Mouse (Mus musculus) limb, embryonic 14.5 days (tissue): Measurements from ENCODE around the gene Bnipl. TPM values are rescaled to one million over a fixed set of nuclear protein-coding genes. Genes with fewer than 3 reads are reported as not detected.

ENCODE experiments used
- ATAC-seq: fragments of 200-750 bp; cut with Nextera tagmentation; 2 replicates; pipeline ENCODE4 v1.8.0; 2017; ENCODE audit warnings: low read depth, moderate number of reproducible peaks, moderate TSS enrichment; ENCODE audit not compliant: low FRiP score
- DNase-seq: peaks from one replicate; pipeline ENCODE4 v3.0.0-alpha.2; 2015; ENCODE audit warnings: low spot score
- H3K27ac ChIP-seq: fragments of 300-500 bp; sonication (generic); replicated peaks from 2 replicates; pipeline ENCODE4 v1.5.1; 2014; ENCODE audit warnings: low read depth, mild to moderate bottlenecking, low read length, moderate library complexity, mixed read lengths
- H3K27me3 ChIP-seq: fragments of 300-500 bp; sonication (generic); 2 replicates; pipeline ENCODE4 v1.6.1; 2014; ENCODE audit warnings: low read length, mixed read lengths; ENCODE audit not compliant: control insufficient read depth, insufficient read depth
- H3K36me3 ChIP-seq: fragments of 300-500 bp; sonication (generic); 2 replicates; pipeline ENCODE4 v1.6.1; 2014; ENCODE audit warnings: mild to moderate bottlenecking, low read length, moderate library complexity, mixed read lengths; ENCODE audit not compliant: control insufficient read depth, insufficient read depth
- H3K4me1 ChIP-seq: fragments of 300-500 bp; sonication (generic); 2 replicates; pipeline ENCODE4 v1.6.1; 2014; ENCODE audit warnings: antibody characterized with exemption, low read length, mixed read lengths; ENCODE audit not compliant: control insufficient read depth, insufficient read depth
- H3K4me2 ChIP-seq: fragments of 300-500 bp; sonication (generic); replicated peaks from 2 replicates; pipeline ENCODE4 v1.6.1; 2014; ENCODE audit warnings: low read depth, mild to moderate bottlenecking, low read length, moderate library complexity; ENCODE audit not compliant: severe bottlenecking
- H3K4me3 ChIP-seq: fragments of 300-500 bp; sonication (generic); replicated peaks from 2 replicates; pipeline ENCODE4 v1.5.1; 2014; ENCODE audit warnings: low read length
- H3K9ac ChIP-seq: fragments of 300-500 bp; sonication (generic); 2 replicates; pipeline ENCODE4 v1.6.1; 2014; ENCODE audit warnings: mild to moderate bottlenecking, low read depth, low read length, moderate library complexity; ENCODE audit not compliant: severe bottlenecking
- H3K9me3 ChIP-seq: fragments of 300-500 bp; sonication (generic); 2 replicates; pipeline ENCODE4 v1.6.1; 2016; ENCODE audit warnings: low read length; ENCODE audit not compliant: control insufficient read depth
- POLR2A ChIP-seq: fragments of 200-500 bp; IDR thresholded peaks from 2 replicates; pipeline ENCODE4 v1.8.0; 2012; ENCODE audit warnings: inconsistent platforms, mild to moderate bottlenecking, moderate library complexity, borderline replicate concordance; ENCODE audit not compliant: insufficient read depth, insufficient read length; ENCODE audit errors: extremely low read depth
- WGBS: fragments of 180-500 bp; shearing (Covaris S2); extraction: QIAGEN DNeasy Blood & Tissue Kit; methylation state at CpG from one replicate; pipeline ENCODE4 v1.1.7; 2014; 5-methylcytosine and 5-hydroxymethylcytosine counted together
- polyA plus RNA-seq, 2 experiments: library from polyadenylated mRNA; depleted of rRNA in 1 of 2; stranded (reverse) in 1 of 2; unstranded in 1 of 2; fragments of >200 nt; fragmentation: Nextera tagmentation in 1 of 2; extraction: Ambion mirVana in 1 of 2; gene quantifications; 2 replicates each; pipeline versions ENCODE4 v1.2.1 to v1.2.3; 2012 to 2014

The Bnipl gene
- polyA plus RNA-seq, 2 experiments = 12.0 to 13.3 TPM

DNA sequence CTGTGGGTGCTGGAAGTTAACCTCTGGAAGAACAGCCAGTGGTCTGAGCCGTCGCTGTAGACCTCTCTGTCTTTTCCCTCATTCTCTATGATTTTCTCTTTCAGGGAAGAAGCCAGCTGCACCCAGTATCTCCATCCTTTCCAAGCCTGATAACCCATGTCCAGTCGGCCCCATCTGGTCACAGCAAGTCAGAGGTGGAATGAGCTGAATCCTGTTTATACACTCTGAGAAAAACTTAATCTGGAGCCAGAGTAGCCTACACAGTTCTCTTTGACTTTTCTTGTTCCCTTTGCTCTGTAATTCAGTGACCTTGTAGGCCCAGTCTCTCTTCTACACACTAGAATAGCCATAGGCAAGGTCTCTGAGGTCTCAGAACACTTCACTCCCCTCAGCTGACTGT, 36.5 kb upstream of the Bnipl start:
- no peaks in the 10 kb centered on the region for H3K9me3 ChIP-seq
- 96% methylated on average over 3 of the region's 3 CpGs for WGBS
- ATAC-seq (no peak), DNase-seq (no peak)
- no peaks in the 10 kb centered on the region for H3K27me3 ChIP-seq
- peaks cover 49% of the 10 kb centered on the region for H3K36me3 ChIP-seq
- peaks cover 9% of the 10 kb centered on the region for H3K4me1 ChIP-seq
- no peak overlapping the region for H3K4me3 ChIP-seq
- no peak overlapping the region for H3K27ac ChIP-seq
- H3K9ac ChIP-seq = no peak overlapping the region
- TF ChIP-seq POLR2A = no peak
- no peak overlapping the region for H3K4me2 ChIP-seq

DNA sequence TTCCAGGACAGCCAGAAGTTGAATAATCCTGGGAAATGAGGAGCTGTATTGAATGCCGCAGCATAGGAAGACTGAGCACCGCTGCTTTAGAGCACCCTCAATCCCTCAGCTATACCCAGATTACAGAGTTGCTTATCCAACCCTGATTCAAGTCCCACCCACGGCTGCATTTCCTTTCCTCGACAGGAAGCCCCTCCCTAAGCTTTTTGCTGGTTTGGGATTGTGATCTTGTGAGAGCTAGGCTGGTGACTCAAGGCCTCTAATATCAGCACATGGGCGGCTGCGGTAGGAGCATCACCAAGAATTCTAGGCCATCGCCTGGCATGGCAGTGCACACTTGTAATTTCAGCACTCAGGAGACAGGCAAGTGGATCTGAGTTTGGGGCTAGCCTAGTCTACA, 35.5 kb upstream of the Bnipl start:
- H3K9me3 ChIP-seq = no peaks in the 10 kb centered on the region
- H3K27ac ChIP-seq = no peak overlapping the region
- H3K9ac ChIP-seq = no peak overlapping the region
- peaks cover 39% of the 10 kb centered on the region for H3K36me3 ChIP-seq
- ATAC-seq (no peak), DNase-seq (no peak)
- WGBS = 89% methylated on average over 7 of the region's 7 CpGs
- H3K27me3 ChIP-seq = no peaks in the 10 kb centered on the region
- H3K4me2 ChIP-seq = no peak overlapping the region
- H3K4me1 ChIP-seq = peaks cover 9% of the 10 kb centered on the region
- no peak overlapping the region for H3K4me3 ChIP-seq
- no peak for TF ChIP-seq POLR2A

DNA sequence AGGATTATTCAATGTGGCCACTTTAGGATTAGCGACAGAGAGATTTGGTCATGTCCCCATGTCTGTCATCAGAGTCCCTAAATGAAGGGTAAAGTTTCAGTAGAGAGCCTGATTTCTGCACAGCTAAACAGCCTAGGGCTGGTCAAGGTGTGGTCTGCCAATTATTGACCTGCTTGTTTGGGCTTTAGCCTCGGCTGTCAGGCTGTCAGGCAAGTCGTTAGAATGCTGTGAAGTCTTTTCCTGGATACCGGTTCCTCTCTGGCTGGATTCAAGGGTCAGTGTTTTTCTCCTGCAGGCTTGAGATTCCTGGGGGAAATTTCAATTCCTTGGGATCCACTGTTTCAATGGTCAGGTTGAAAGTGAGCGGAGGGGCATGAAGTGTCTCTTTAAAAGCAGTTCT, 35.0 kb upstream of the Bnipl start:
- Histone ChIP-seq H3K36me3 (peaks cover 36% of the 10 kb centered on the region), H3K9ac (no peak overlapping the region), H3K27me3 (no peaks in the 10 kb centered on the region), H3K4me1 (peaks cover 9% of the 10 kb centered on the region), H3K4me3 (no peak overlapping the region), H3K9me3 (no peaks in the 10 kb centered on the region), H3K27ac (no peak overlapping the region), H3K4me2 (no peak overlapping the region)
- whole genome bisulfite sequencing = 55% methylated on average over 5 of the region's 5 CpGs
- DNase-seq (no peak), ATAC-seq (no peak)
- no peak for TF ChIP-seq POLR2A

DNA sequence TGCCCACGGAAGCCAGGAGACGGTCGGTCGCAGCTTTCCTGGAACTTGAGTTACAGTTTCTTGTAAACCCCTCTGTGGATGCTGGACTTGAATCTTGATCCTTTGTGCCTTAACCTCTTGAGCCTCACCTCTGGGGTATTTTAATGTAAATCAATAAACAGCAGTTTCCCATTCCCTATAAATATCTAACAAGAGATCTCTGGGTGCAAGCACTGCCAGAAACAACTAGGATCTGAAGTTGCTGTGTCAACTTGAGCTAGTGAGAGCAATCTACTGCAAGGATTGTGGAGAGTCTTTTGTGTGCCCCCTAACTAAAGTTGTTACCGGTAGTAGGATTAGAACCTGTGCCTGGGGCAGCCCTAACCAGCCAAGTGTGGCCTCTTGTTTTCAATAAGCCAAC, 34.4 kb upstream of the Bnipl start:
- Histone ChIP-seq H3K4me3 (no peak overlapping the region), H3K27me3 (no peaks in the 10 kb centered on the region), H3K9me3 (no peaks in the 10 kb centered on the region), H3K27ac (no peak overlapping the region), H3K4me2 (no peak overlapping the region), H3K36me3 (peaks cover 32% of the 10 kb centered on the region), H3K9ac (no peak overlapping the region), H3K4me1 (peaks cover 12% of the 10 kb centered on the region)
- DNase-seq (no peak), ATAC-seq (no peak)
- TF ChIP-seq POLR2A = no peak
- WGBS = 87% methylated on average over 5 of the region's 5 CpGs

DNA sequence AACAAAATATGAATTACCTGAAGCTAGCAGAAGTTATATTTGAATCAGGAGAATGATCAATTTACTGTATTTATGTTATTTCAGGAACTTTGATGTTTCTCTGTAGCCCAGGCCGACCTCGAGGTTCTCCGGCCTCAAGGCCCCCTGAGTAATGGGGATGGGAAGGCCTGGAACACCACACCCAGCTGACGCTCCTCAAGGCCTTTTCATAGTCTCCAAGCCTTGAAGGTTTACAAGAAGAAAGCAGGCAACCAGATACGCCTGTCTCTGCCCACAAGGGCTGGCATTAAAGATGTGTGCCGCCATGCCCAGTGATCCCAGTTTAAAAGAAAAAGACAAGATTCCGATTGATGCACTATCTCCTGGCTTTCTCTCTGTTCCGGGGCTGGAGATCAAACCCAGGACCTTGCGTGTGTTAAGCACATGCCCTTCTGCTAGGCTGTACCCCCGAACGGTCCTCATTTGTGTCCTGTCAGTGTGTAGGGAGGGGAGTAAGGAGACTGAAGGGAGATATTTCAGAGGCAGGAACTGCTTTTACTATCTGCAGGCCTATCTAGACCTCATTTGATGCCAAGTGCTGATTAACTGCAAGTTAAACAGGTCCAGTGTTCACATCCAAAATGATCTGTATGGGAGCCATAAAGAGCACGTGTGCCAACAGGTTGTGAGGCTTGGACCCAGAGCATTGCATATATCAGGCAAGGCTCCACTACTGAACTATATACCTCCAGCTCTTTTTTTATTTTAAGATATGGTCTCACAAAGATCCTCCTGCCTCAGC, 33.7 kb upstream of the Bnipl start:
- Histone ChIP-seq H3K4me1 (peaks cover 13% of the 10 kb centered on the region), H3K4me2 (peak overlapping the region; percentile 68), H3K4me3 (peak overlapping the region; percentile 77; the same call in 1 of the 2 replicates), H3K36me3 (peaks cover 25% of the 10 kb centered on the region), H3K9ac (no peak overlapping the region), H3K27ac (no peak overlapping the region), H3K27me3 (no peaks in the 10 kb centered on the region), H3K9me3 (no peaks in the 10 kb centered on the region)
- DNase-seq (no peak), ATAC-seq (no peak)
- TF ChIP-seq POLR2A = no peak
- WGBS = 85% methylated on average over 12 of the region's 12 CpGs
